Mouse (Mus musculus): ENCODE results near the gene Ube2i.

Gene Ube2i

DNA sequence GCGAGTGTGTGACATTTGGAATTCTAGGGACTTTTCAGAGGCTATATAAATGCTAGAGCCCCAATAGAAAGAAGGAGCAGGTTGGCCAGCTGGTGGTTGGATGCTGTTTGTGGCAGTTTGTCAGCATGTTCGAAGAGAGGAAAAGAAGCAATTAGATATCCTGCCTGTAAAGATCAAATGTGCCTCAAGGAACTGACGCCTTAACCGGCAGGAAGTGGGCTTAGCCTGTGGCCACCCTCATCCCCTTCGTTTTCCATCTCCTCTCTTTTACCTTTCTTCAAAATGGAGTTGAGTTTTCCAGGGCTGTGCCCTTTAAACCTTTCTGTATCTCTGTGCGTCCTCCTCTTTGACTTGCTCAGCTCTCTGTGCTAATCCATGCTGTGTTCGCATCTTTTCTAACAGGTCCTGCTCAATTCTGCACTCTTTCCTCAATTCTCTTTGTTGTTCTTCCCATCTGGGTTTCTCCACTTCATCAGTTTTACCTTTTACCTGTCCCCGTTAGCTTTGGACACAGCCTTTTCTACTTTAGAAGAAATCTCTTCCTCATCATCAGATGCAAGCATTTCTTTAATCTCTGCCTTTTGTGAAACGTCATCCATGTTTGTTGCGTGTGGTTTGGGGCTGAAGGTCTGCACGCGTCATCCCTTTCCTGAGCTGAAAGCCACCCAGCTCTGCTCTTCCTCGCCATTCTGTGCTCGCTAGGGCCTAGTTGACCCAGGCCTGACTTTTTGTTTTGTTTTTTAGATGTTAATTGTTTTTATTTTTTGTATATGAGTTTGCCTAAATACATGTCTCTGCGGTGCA lies 54.7 kb downstream of the Ube2i start:
- no peak for DNase-seq (ENCODE audit: low read depth, low spot score)

GRCm38 (mm10) chr17:25218967-25219366 lies 55.5 kb downstream of the Ube2i start:
- no peak for DNase-seq (ENCODE audit: low read depth, low spot score)

GRCm38 (mm10) chr17:25215431-25215830 lies 59.0 kb downstream of the Ube2i start:
- no peak for DNase-seq (ENCODE audit: low read depth, low spot score)
